Mouse (Mus musculus): ENCODE data around the gene Gda. TPM values are rescaled to one million over a fixed set of nuclear protein-coding genes. Genes with fewer than 3 reads are reported as not detected.
A peak's percentile ranks its signal among the peaks of the same experiment; 100 is the strongest.

The Gda gene
- polyA plus RNA-seq, 1 experiment from 2014 or later, result 0.15 TPM

DNA sequence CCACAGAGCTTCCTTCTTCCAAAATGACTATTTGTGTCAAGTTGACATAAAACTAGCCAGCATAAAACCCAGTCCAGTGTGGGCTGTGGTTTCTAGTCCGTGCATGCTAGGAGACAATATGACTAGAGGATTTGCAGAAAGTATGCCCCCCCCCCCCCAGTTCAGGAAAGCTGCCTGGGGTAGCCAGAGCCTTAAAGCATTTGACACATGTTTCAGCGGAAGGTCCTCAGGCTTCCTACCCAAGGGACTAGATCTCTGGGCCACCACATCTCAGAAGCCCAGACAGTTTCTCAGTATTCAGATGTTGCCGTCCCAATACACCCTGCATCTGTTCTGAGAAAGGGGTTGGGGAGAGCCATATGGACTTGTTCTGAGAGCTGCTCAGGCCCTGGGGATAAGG is 89.0 kb downstream of the Gda start:
- Histone ChIP-seq H3K4me3 (no peak overlapping the region), H3K27ac (replicated peaks) (no peak overlapping the region), H3K9me3 (no peaks in the 10 kb centered on the region), H3K36me3 (replicated peaks) (no peaks in the 10 kb centered on the region), H3K4me1 (no peaks in the 10 kb centered on the region), H3K27me3 (replicated peaks; ENCODE audit: low read depth, poor library complexity, severe bottlenecking) (no peaks in the 10 kb centered on the region)
- WGBS, result 86% methylated on average over 3 of the region's 3 CpGs
- no peak for DNase-seq (ENCODE audit: low spot score)

GRCm38 (mm10) chr19:21383491-21384226 is 89.6 kb downstream of the Gda start:
- Histone ChIP-seq H3K36me3 (replicated peaks) (no peaks in the 10 kb centered on the region), H3K4me3 (no peak overlapping the region), H3K27ac (replicated peaks) (no peak overlapping the region), H3K27me3 (replicated peaks; ENCODE audit: low read depth, poor library complexity, severe bottlenecking) (no peaks in the 10 kb centered on the region), H3K9me3 (no peaks in the 10 kb centered on the region), H3K4me1 (no peaks in the 10 kb centered on the region)
- DNase-seq (ENCODE audit: low spot score), result no peak
- 86% methylated on average over 6 of the region's 6 CpGs for WGBS

- Histone ChIP-seq H3K27me3 (replicated peaks; ENCODE audit: low read depth, poor library complexity, severe bottlenecking) (no peaks in the 10 kb centered on the region), H3K27ac (replicated peaks) (no peak overlapping the region), H3K4me1 (no peaks in the 10 kb centered on the region), H3K4me3 (no peak overlapping the region), H3K9me3 (no peaks in the 10 kb centered on the region), H3K36me3 (replicated peaks) (no peaks in the 10 kb centered on the region)
- DNase-seq (ENCODE audit: low spot score), result no peak
- WGBS, result 60% methylated on average over 2 of the region's 2 CpGs
Measured at GRCm38 (mm10) chr19:21381696-21382095, 91.5 kb downstream of the Gda start.

DNA sequence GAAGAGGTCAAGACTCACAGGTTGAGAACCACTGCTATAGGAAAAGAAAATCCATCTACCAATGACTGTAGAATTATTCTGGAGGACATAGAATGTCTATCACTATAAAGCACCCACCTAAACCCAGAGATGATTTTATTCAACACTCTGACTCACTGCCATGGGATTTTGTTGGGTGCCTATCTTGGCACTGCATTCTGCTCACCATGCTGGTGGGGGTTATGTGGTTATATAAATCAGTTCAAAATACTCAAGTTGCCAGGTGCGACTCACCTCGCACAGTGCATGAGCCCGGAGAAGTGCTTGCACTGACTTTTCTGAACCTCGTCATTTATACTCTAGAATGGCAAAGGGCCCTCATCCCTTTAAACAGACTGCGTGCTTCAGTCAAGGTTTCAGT is 94.0 kb downstream of the Gda start:
- Histone ChIP-seq H3K36me3 (replicated peaks) (no peaks in the 10 kb centered on the region), H3K4me1 (no peaks in the 10 kb centered on the region), H3K27me3 (replicated peaks; ENCODE audit: low read depth, poor library complexity, severe bottlenecking) (no peaks in the 10 kb centered on the region), H3K4me3 (no peak overlapping the region), H3K27ac (replicated peaks) (no peak overlapping the region), H3K9me3 (no peaks in the 10 kb centered on the region)
- 89% methylated on average over 5 of the region's 5 CpGs for WGBS
- DNase-seq (ENCODE audit: low spot score), result no peak

DNA sequence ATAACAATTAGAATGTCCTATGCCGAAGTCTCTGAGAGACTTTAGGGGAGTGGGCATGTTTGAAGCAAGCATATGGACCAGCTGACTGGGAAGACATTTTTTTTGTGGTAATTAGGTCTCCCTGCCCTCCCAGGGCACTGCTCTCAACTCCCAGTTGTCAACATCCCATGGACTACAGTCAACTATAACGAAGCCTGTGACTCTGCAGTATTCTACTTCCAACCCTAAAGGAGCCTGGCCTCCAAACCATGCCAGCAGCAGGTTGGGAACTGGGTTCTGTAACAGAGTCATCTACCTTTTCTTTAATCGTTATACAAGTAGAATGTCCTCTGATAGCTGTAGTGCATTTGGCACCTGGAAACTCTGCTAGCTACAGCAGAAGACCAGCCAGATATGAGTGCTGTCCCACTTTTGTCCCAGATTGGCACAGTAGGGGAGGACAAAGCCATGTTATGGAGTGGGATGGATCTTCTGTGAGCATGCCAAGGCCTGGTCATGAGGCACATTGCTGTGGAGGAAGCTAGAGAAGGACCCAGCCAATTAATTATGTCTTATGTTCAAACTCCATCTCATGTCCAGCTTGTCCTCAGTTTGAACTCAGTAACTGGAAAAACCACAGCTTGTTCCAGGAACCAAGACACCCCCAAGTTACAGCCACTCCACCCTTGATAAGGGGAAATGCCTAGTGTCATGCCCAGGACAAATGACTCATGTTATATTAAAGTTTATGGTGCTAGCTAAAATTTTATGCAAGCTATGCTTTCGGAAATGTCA is 96.6 kb downstream of the Gda start:
- Histone ChIP-seq H3K4me3 (no peak overlapping the region), H3K27ac (replicated peaks) (no peak overlapping the region), H3K4me1 (no peaks in the 10 kb centered on the region), H3K9me3 (no peaks in the 10 kb centered on the region), H3K27me3 (replicated peaks; ENCODE audit: low read depth, poor library complexity, severe bottlenecking) (no peaks in the 10 kb centered on the region), H3K36me3 (replicated peaks) (no peaks in the 10 kb centered on the region)
- no peak for DNase-seq (ENCODE audit: low spot score)
- 88% methylated on average over 4 of the region's 4 CpGs for WGBS

- DNase-seq (ENCODE audit: low spot score), result peak; percentile 30
- no peaks in the 10 kb centered on the region for H3K36me3 ChIP-seq (replicated peaks)
- 0 out of 2 replicates have a peak, but pooled peaks cover 5% of the 10 kb centered on the region for H3K4me1 ChIP-seq
- no peak overlapping the region for H3K4me3 ChIP-seq
- no peaks in the 10 kb centered on the region for H3K27me3 ChIP-seq (replicated peaks; ENCODE audit: low read depth, poor library complexity, severe bottlenecking)
- H3K27ac ChIP-seq (replicated peaks), result no peak overlapping the region
- H3K9me3 ChIP-seq, result no peaks in the 10 kb centered on the region
- WGBS, result 53% methylated on average over 11 of the region's 11 CpGs
Measured at GRCm38 (mm10) chr19:21373073-21373755, 100.0 kb downstream of the Gda start.

DNA sequence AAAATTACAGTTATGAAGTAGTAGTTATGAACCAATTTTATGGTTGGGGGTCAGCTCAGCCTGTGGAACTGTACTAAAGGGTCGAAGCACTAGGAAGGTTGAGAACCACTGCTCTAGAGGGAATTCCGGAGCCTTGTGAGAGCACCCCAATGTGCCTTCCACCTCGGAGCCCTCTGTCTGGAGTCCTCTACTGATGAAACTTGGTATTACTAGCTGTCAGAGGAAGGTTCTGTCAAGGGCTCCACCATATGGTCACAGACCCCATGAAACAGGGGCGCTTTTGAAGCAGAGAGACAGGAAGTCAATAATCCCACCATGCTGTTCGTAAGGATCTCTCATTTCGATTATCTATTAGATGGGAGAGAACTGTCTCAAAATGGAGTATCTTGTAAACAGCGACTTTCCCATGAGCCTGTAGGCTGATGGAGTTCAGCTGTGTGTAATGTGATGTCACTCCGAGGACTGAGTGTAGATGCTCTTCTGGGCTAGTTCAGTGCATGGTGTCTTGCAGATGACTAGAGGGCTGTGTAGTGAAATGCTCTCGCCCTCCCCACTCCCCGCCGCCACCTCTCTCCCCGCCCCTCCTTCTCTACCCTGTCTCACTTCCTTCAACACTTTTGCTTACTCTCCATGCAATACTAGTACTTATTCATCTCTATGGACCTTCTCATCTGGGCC is 100.7 kb downstream of the Gda start:
- no peaks in the 10 kb centered on the region for H3K27me3 ChIP-seq (replicated peaks; ENCODE audit: low read depth, poor library complexity, severe bottlenecking)
- no peaks in the 10 kb centered on the region for H3K36me3 ChIP-seq (replicated peaks)
- WGBS, result 81% methylated on average over 12 of the region's 12 CpGs
- no peak overlapping the region for H3K27ac ChIP-seq (replicated peaks)
- 0 out of 2 replicates have a peak, but pooled peaks cover 5% of the 10 kb centered on the region for H3K4me1 ChIP-seq
- no peak for DNase-seq (ENCODE audit: low spot score)
- H3K4me3 ChIP-seq, result no peak overlapping the region
- H3K9me3 ChIP-seq, result no peaks in the 10 kb centered on the region

DNA sequence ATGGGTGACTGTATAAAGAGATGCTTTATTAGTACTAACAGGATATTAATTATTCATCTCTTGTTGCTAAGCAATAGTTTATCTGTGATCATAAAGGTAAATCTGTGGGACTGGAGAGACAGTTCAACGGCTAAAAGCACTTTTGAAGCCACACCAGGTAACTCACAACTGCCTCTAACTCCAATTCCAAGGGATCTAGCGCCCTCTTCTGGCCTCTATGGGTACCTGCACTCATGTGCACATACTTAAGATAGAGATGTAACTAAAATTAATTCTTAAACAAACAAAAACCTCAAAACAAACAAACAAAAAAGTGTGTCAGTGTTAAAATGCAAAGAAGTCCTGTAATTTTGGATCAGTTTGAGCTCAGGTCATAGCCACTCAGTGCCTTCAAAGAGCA is 101.9 kb downstream of the Gda start:
- Histone ChIP-seq H3K36me3 (replicated peaks) (no peaks in the 10 kb centered on the region), H3K4me3 (no peak overlapping the region), H3K9me3 (no peaks in the 10 kb centered on the region), H3K27ac (replicated peaks) (no peak overlapping the region), H3K4me1 (0 out of 2 replicates have a peak, but pooled peaks cover 5% of the 10 kb centered on the region), H3K27me3 (replicated peaks; ENCODE audit: low read depth, poor library complexity, severe bottlenecking) (no peaks in the 10 kb centered on the region)
- no peak for DNase-seq (ENCODE audit: low spot score)
- WGBS, result 53% methylated on average over 2 of the region's 2 CpGs

GRCm38 (mm10) chr19:21370782-21371181 is 102.5 kb downstream of the Gda start:
- H3K27ac ChIP-seq (replicated peaks), result no peak overlapping the region
- no peaks in the 10 kb centered on the region for H3K27me3 ChIP-seq (replicated peaks; ENCODE audit: low read depth, poor library complexity, severe bottlenecking)
- no peaks in the 10 kb centered on the region for H3K36me3 ChIP-seq (replicated peaks)
- WGBS, result 83% methylated on average over 8 of the region's 8 CpGs
- DNase-seq (ENCODE audit: low spot score), result no peak
- 0 out of 2 replicates have a peak, but pooled peaks cover 5% of the 10 kb centered on the region for H3K4me1 ChIP-seq
- no peaks in the 10 kb centered on the region for H3K9me3 ChIP-seq
- H3K4me3 ChIP-seq, result no peak overlapping the region

DNA sequence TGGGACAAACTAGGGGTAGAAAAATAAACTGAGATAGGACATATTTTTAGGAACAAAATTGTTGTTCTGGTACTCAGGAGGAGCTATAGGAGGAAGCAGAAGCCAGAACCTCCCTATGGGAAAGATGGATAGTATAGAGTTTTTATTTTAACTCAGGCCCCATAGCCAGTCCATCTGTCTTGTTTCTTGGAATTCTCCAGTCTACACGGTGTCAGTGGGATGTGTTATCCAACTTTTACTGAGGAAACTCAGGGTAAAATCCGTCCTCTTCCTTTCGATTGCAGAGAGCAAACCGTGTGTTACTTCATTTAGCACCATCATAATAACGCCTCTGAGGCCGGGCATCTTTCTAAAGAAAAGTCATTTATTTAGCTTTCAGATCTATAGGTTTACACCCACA is 104.1 kb downstream of the Gda start:
- Histone ChIP-seq H3K27me3 (replicated peaks; ENCODE audit: low read depth, poor library complexity, severe bottlenecking) (no peaks in the 10 kb centered on the region), H3K4me1 (0 out of 2 replicates have a peak, but pooled peaks cover 5% of the 10 kb centered on the region), H3K9me3 (no peaks in the 10 kb centered on the region), H3K4me3 (no peak overlapping the region), H3K27ac (replicated peaks) (no peak overlapping the region), H3K36me3 (replicated peaks) (no peaks in the 10 kb centered on the region)
- no peak for DNase-seq (ENCODE audit: low spot score)
- 88% methylated on average over 6 of the region's 6 CpGs for WGBS

GRCm38 (mm10) chr19:21368595-21368994 is 104.7 kb downstream of the Gda start:
- peak; percentile 15 for DNase-seq (ENCODE audit: low spot score)
- no peaks in the 10 kb centered on the region for H3K27me3 ChIP-seq (replicated peaks; ENCODE audit: low read depth, poor library complexity, severe bottlenecking)
- H3K9me3 ChIP-seq, result no peaks in the 10 kb centered on the region
- 83% methylated on average over 4 of the region's 4 CpGs for WGBS
- H3K36me3 ChIP-seq (replicated peaks), result no peaks in the 10 kb centered on the region
- H3K27ac ChIP-seq (replicated peaks), result no peak overlapping the region
- 0 out of 2 replicates have a peak, but pooled peaks cover 5% of the 10 kb centered on the region for H3K4me1 ChIP-seq
- no peak overlapping the region for H3K4me3 ChIP-seq

GRCm38 (mm10) chr19:21357792-21358191 is 115.5 kb downstream of the Gda start:
- Histone ChIP-seq H3K27me3 (replicated peaks; ENCODE audit: low read depth, poor library complexity, severe bottlenecking) (no peaks in the 10 kb centered on the region), H3K4me1 (no peaks in the 10 kb centered on the region), H3K36me3 (replicated peaks) (no peaks in the 10 kb centered on the region), H3K9me3 (no peaks in the 10 kb centered on the region), H3K4me3 (no peak overlapping the region), H3K27ac (replicated peaks) (no peak overlapping the region)
- no peak for DNase-seq (ENCODE audit: low spot score)
- WGBS, result 88% methylated on average over 6 of the region's 6 CpGs
